Mouse (Mus musculus): ENCODE data around the gene Fndc3b.

Gene Fndc3b

DNA sequence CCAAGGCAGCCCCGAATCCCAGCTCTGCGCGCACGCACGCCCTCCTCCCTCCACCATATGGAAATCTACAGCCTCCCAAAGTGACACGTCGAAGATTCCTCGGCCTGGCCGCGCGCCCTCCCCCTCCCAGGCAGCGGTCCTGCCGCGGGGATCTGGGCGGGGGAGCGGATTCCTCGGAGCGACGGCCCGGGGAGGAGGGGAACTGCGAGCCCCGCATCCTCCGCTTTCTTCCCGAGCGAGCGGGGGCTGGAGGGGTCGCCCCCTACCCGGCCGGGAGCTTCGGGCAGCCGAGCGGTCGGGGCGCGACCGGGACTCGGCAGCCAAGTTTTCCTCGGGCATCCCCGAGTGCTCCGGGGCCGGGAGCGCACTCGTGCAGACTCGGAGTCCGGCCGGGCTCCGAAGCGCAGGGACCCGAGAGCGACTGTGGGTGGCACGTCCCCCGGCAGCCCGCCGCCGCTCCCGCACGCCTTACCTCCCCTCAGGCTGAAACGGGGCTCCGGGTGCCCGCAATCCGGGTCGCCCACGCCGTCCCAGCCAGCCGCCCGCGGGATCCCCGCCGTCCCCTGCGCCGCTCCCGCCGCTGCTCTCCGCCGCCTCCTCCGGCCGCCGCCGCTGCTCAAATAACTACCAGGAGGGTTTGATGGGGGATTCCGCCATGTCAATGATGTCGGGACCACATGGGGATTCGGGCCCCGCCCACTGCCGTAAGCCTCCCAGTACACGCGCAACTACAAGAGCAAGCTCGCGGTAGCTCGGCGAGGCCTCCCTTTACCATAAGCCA, at the start of gene Fndc3b:
Gene Fndc3b (minus strand): TSS at position 660 of the 781 bp plus-strand sequence.
- DNase-seq (ENCODE audit: low spot score): peak; percentile 92

DNA sequence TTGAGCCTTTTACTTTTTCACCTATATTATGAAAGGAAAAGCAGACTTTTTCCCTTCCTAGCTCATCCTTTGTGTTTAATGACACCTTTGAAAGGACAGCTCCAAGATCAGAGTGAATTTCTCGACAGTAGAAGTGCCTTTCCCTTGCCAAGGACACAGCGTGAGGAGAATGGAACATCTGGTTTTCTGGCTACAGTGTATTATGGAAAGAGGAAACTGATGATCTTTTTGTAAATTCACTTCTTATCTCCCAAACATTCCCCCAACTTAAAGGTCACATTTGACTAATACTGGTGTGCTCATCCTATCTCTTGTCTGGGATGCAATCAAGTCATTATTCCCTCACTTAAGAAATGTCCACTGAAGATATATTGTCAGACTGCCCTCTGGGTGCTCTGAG, 49.2 kb upstream of the Fndc3b start:
- no peak for DNase-seq (ENCODE audit: low spot score)

DNA sequence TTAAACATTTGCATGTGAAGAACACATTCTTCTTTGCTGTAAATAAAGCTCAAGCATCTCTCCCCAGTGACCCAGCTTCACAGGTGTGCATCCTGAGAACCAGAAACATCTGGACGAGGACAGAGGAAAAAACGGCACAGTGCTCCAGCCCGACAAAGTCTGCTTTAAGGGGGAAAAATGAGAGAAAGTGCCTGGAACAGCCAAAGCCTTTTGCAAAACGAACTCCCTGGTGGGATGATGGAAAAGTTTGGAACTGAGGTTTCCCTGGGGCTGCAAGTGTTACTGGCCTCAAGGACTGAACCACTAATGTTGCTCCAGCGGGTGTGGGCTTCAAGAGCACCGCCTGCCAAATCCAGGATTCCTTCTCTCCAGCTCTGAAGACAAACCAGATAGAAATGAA, 47.9 kb upstream of the Fndc3b start:
- no peak for DNase-seq (ENCODE audit: low spot score)

DNA sequence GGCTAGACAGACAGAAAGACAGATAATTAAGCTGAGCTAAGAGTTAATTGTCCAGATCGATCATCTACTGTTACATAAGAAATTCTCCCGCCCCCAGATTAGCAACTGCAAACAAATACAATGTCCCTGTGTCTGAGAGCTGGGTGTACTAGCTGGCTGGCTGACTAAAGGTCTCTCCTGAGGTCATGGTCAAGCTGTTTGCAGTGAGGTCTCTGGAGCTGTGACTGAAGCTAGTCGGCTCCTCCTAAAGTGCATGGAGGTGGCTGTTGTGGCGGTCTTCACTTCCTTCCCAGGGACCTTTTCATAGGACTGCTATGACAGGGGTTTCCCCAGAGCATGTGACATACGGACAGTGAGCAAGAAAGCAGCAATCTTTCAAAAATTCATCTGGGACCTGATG, 40.5 kb upstream of the Fndc3b start:
- no peak for DNase-seq (ENCODE audit: low spot score)

DNA sequence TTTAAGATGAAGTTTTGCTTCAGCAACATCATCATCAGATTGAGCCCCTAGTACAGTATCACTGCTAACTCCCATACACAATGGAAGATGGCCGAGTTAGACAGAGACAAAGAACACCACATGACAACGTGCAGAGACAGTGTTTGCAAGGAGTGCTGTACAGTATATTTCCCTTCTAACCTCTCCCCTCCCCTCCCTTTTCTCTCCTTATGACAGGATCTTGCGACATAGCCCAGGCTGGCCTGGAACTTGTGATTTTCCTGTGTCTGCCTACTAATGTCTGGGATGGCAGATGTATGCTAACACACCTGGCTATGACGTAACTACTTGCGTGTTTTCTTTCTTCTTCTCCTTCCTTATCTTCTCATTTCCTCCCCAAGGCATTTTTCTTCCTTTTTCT, 40.0 kb upstream of the Fndc3b start:
- DNase-seq (ENCODE audit: low spot score): no peak

DNA sequence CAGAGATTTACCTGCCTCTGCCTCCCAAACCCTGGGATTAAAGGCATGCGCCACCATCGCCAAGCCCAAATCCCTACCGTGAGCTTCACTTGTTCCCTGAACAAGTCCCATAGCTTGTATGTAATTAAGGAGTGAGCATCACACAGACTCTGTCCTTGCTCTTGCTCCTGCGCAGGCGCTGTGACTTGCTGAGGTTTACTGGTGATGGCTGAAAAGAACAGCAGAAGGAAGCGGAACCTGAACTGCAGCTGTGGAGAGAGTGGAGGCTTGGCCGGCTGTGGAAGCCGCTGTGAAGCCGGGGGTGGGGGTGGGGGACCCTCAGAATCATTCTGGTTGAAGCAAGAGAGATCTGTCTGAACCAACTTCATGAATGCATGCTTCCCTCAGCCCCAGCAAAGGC, 34.5 kb upstream of the Fndc3b start:
- DNase-seq (ENCODE audit: low spot score): no peak

DNA sequence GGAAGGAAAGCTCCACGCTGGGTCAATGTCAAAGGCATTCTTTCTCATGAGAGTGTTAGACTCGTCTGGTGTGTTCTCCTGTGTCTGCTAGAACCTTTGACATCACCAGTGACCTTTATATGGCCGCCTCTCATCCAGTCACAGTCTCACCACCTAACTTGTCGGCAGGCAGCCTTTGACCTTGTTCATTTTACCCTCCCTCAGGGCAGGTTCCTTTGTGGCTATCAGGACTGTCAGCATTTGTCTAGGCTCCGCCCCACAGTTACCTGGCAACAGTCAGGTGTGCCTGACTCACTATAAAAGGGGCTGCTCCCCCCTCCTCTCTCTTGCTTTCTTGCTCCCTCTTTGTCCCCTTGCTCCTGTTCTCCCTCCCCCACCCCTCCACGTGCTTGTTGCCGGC, 33.6 kb upstream of the Fndc3b start:
- peak; percentile 76 for DNase-seq (ENCODE audit: low spot score)

DNA sequence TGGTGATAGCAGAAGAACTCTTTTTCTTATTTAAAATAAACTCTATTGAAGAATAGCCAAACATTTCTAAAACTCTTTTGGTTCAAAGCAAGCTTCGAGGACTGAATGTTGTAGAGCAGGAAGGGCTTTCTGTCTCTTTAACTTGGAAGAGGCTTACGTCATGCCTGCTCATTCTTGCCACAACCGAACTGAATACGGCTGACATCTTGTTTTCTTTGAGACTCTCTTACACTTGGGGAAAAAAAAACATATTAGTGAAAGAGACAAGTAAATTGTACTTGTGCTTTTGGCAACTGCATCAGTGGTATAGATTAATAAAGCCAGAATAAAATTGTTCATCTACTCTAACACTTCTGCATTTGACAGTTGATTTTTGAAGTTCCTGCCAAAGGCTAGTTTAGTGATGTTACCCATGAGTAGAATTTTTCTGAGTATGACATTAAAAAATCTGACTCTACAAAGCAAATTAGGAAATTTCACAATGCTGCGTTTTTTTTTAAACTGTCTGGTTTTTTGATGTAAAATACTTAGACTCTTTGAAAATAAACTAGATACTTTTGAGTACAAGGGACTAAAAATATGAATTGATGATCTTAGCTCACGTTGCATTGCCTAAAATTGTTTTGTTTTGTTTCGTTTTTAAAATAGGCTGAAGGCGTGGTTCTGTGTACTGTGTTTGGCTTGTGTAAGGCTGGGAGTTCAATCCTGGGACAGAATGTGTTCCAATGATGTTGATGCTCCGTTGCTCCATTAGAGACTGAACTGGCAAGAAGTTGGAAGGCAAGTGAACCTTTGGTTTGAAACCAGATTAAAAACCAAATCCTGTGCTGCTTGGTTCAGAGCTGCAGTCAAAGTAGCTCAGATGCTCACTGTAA, 32.4 kb upstream of the Fndc3b start:
- DNase-seq (ENCODE audit: low spot score): no peak

DNA sequence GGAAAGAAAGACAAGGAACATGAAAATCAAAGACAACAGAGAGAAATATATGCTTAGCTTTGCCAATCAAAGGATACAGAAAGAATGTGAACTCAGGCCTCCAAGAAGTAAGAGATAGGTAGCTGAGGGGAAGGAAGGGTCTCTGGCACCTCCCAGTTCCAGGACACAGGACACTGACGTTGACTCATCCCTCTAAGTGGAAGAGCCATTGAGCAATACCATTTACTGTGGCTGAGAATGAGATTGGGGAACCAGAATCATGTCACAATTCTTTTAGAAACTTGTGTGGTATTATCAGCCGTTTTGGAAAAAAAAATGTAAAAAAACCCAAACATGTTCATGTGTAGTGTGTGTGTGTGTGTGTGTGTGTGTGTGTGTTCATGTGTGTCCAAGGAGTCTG, 31.0 kb upstream of the Fndc3b start:
- DNase-seq (ENCODE audit: low spot score): no peak

DNA sequence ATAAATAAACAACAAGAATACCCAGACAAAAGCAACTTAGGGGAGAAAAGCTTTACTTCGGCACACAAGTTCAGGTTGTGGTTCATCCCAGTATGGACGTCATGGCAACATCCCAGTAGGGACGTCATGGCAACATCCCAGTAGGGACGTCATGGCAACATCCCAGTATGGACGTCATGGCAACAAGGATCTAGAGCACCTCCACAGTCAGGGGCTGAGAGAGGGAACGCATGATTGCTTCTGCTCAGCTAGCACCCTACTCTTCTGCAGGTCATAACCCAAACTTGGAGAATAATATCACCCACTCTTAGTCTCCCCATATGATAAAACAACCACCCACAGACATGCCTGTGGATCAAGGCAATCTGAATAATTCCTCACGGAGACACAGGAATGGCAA, 29.0 kb upstream of the Fndc3b start:
- no peak for DNase-seq (ENCODE audit: low spot score)

DNA sequence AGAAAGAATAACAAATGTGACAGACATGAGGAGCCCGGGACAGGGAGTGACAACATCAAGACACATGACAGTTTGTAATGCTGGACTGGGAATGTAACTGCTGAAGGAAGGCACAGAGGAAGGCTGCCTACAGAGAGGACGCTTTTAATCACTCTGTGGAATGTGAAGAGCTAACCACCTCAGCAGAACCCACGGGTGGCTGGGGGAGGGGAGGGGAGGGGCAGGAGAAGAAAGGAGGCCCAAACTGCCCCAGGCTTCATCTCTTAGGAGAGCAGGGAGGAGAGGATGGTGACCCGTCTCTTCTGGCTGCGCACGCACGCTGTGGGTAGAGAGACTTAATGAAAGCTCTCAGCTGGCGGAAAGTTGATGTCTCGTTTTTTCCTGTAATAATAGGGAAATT, 25.1 kb upstream of the Fndc3b start:
- DNase-seq (ENCODE audit: low spot score): no peak

DNA sequence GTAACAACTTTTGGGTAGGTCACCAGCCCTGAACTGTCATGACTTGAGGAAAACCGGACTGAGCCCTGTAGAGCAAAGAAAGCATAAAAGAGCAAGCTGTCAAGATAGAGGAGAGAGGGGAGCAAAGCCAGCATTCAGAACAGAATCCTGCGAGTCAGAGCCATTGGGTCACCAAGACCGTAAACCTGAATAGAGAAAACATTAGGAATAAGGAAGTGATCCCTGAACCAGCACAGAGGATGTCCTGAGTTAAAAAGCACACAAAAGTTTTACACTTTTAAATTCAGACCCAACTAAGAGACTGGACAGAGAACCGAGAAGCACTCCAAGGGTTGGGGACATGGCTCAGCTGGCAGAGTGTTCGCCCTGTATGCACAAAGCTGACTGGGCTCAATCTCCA, 24.0 kb upstream of the Fndc3b start:
- no peak for DNase-seq (ENCODE audit: low spot score)

DNA sequence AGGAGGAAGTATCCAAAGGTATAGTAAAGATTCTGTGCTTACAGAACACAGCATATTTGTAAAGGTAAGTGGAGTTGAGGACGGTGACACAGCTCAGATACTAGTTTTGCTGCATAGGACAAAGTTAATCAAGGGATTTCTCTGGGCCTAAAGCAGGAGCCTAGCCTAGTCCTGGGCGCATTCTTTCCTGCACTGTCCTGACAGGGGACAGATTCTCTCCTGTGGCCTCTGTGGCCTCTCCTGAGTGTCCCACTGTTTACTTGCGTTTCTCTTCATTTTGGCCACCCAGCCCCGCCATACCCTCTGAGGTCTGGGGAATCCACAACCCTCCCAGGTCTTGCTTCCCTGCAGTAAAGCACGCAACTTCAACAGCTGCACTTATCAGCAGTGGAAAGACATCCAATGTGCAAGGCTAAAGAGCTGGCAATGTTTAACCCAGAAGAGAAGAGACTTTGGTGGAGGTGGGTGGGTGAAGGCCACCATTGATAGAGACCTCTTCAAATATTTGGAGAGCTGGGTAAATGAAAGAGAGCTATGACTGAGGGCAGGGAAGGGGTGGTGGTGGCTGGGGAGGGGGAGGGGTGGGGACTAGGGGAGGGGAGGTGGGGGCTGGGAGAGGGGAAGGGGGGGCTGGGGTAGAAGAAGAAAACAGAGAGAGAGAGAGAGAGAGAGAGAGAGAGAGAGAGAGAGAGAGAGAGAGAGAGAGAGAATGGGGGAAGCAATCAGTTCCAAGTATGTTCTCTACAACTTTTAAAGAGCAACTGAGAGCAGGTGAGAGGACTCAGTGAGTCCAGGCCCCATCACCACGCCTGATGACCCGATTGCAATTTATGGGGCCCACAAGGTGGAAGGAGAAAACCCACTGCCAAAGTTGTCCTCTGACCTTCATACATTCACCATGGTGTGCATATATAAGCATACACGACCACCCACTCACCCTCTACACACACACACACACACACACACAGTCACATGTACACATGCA, 18.0 kb upstream of the Fndc3b start:
- peak; percentile 80 for DNase-seq (ENCODE audit: low spot score)

DNA sequence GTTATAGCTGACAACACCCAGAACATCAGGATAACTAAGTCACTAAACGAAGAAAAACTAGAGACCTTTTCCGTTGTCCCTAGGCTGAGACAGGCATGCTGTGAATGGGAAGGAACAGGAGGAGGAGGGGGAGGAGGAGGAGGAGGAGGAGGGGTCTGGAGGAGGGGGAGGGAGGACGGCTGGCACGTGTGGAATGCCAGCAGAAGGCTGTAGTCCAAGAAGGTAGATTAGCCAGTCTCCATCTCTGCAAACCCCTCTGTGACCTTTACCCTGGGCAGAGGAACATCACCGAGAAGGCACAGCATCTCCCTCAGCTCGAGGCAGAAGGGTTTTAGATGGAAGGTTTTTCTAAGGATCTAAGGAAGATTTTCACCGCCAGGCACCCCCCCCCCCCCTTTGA, 17.1 kb upstream of the Fndc3b start:
- DNase-seq (ENCODE audit: low spot score): peak; percentile 82

DNA sequence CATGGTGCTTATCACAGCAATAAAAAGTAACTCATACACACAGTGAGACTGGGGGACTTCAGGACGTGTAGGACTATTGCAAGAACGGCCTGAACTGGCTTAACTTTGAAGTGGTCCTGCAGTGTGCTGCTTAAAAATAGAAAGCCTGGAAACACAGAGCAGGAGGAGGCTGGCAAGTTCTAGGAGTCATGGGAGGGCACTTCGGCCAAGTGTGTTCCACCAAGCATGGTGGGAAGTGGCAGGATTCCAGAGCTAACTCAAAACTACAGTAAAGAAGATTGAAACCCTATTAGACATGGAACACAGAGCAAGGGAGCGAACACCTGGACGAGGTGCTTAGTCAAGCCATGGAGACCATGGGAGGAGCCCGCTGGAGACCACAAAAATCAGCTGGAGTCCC, 14.6 kb upstream of the Fndc3b start:
- DNase-seq (ENCODE audit: low spot score): no peak

DNA sequence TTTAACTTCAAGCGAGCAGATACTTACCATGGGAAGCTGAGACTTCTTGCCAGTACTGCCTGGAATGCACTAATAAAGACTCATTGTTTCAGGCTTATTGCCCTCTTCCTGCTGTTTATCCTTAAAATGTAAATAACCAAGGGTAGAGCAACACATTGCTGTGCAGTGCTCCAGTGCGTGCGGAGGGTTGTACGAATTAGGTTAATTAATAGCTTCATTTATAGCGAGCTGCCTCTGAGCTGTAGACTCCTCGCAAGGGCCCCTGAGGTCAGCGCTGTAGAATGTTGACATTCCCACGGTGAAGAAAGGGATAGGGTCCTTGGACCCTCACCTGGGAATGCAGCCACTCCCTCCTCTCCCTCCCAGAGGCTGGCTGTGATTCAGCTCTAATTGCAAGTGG, 13.1 kb upstream of the Fndc3b start:
- peak; percentile 54 for DNase-seq (ENCODE audit: low spot score)

DNA sequence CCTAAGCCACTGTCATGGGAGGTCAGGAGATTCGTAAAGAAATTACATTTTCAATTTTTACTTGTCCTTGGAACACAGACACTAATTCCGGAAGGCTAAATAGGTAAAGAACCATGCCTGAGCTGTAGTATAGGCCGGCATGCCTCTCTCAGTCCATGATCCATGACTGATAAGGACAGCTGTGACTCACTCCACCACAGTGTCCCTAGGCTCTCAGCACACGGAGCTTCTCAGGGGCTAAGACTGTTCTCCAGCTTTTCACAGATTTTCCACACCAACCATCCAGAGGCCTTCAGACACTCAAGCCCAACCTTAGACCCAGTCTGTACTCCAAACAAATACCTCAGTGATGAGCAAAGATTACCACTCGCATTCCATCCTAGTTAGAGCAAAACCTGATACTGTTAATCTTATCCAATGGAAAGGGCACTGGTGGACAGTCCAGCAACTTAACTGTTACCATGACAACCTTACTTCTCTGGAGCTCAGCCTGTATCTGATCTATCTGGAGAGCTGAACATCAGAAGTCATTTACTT, 7.8 kb upstream of the Fndc3b start:
- DNase-seq (ENCODE audit: low spot score): peak; percentile 16

DNA sequence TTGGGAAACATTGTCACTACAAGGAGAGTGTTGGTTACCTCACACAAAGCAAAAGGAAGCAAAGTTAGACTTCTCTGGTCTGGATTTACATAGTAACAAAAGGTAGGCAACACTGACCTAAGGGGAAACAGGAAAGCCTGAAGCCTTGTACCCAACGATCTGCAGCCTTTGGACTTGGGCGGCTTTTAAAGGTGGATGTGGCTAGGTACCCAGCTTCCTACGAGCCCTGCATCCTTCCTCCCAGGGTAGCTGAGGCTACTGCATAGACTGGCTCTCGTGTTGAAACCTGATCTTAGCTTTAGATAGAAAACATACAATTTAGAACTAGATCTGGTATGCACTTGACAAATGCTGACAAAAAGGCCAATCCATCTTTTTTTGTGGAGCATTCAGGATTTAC, 2.9 kb upstream of the Fndc3b start:
- no peak for DNase-seq (ENCODE audit: low spot score)

DNA sequence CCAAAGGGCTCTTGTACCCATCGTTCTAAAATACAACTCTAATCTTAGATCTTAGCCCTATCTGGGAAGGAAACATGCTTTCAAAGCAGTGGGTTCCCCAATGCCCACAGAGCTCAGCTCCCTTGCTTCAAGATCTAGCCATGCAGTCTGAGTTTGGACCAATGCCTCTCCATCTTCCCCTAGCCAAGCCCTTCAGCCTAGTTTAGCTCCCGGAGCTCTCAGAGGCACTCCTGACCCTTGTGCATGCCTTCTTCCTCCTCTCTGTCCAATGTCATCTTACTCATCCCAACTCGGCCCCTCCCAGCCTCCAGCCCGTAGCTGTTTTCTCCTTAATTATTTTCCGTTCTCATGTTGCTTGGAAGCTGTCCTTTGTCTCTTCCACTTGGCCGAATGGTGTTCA, 1.3 kb upstream of the Fndc3b start:
- no peak for DNase-seq (ENCODE audit: low spot score)

DNA sequence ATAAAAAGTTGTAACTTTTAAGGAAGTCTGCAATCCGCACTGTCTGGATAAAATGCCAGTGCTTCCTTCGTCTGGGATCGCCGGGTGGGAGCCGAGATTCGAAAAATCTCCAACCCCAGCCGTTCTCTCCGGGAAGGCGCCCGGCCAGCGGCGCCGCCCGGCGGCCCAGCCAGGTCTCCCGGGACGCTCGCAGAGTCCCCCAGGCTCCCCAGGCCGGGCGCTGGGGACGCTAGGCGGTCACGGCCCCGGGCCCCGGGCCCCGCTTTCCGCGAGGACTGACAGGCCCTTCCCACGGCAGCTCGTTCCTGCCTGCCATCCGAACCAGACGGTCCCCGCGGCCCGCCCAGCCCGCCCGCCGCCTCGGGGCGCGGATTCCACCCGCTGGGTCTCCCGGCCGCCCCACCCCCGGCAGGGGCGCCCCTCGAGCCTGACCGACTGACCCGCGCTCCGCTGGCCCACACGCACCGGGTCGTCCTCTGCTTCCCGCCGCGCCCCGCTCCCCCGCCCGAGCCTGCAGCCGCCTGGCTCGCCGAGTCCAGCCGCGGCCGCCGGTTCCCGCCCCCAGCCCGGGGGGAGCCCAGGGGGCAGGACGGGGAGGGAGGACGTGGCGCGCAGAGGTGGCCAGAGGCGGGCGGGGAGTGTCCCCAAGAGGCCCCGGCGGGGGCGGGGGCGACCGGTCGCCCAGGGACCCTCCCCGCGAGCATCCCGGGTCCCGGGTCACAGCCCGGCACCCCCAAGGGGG, 1.0 kb downstream of the Fndc3b start:
- DNase-seq (ENCODE audit: low spot score): peak; percentile 89
